Mouse (Mus musculus) CD4-positive, CD25-positive, alpha-beta regulatory T cell, adult 2 months (primary cell): Measurements from ENCODE around the gene Vps8.

Experiments used
- DNase-seq: peaks from one replicate; pipeline ENCODE4 v3.0.0-alpha.2; 2012; ENCODE audit warnings: low read depth, low spot score

Vps8 gene

GRCm38 (mm10) chr16:21549751-21550150 is 126.8 kb downstream of the Vps8 start:
- no peak for DNase-seq

GRCm38 (mm10) chr16:21550453-21550852 is 127.5 kb downstream of the Vps8 start:
- DNase-seq, result no peak

- no peak for DNase-seq
These were observed 130.6 kb downstream of the Vps8 start for GRCm38 (mm10) chr16:21553506-21553905.

GRCm38 (mm10) chr16:21562625-21563300 is 139.8 kb downstream of the Vps8 start:
- DNase-seq, result no peak

GRCm38 (mm10) chr16:21563322-21563721 is 140.4 kb downstream of the Vps8 start:
- DNase-seq, result no peak

GRCm38 (mm10) chr16:21567093-21567492 is 144.2 kb downstream of the Vps8 start:
- no peak for DNase-seq

- DNase-seq, result no peak
These were observed 147.0 kb downstream of the Vps8 start for GRCm38 (mm10) chr16:21569952-21570351.

GRCm38 (mm10) chr16:21570786-21571185 is 147.9 kb downstream of the Vps8 start:
- no peak for DNase-seq

GRCm38 (mm10) chr16:21576000-21576420 is 153.1 kb downstream of the Vps8 start:
- no peak for DNase-seq

GRCm38 (mm10) chr16:21589110-21589509 is 166.2 kb downstream of the Vps8 start:
- DNase-seq, result no peak

GRCm38 (mm10) chr16:21590806-21591205 is 167.9 kb downstream of the Vps8 start:
- peak; percentile 46 for DNase-seq

GRCm38 (mm10) chr16:21591511-21591910 is 168.6 kb downstream of the Vps8 start:
- DNase-seq, result no peak

GRCm38 (mm10) chr16:21595539-21595938 is 172.6 kb downstream of the Vps8 start:
- DNase-seq, result no peak

GRCm38 (mm10) chr16:21604354-21604753 is 181.4 kb downstream of the Vps8 start:
- no peak for DNase-seq

- no peak for DNase-seq
These were observed 183.5 kb downstream of the Vps8 start for GRCm38 (mm10) chr16:21606249-21607020.

GRCm38 (mm10) chr16:21607021-21607650 is 184.2 kb downstream of the Vps8 start:
- no peak for DNase-seq

GRCm38 (mm10) chr16:21607651-21608040 is 184.7 kb downstream of the Vps8 start:
- DNase-seq, result no peak

GRCm38 (mm10) chr16:21608176-21608865 is 185.4 kb downstream of the Vps8 start:
- DNase-seq, result no peak

GRCm38 (mm10) chr16:21610473-21610872 is 187.6 kb downstream of the Vps8 start:
- DNase-seq, result no peak

GRCm38 (mm10) chr16:21615802-21616201 is 192.9 kb downstream of the Vps8 start:
- DNase-seq, result peak; percentile 68

GRCm38 (mm10) chr16:21620630-21621029 is 197.7 kb downstream of the Vps8 start:
- no peak for DNase-seq
